Mouse (Mus musculus) 3T3-L1 (cell line): Measurements from ENCODE around the gene Gm9999.
"Not testable (repeated sequence)": the region's sequence is repeated elsewhere in the genome, so short reads cannot be mapped to it uniquely, and the experiment has no call there.

Experiments
- DNase-seq: peaks from one replicate; pipeline ENCODE4 v3.0.0-alpha.2; 2015; ENCODE audit warnings: low read depth, low spot score

Gm9999 gene

GRCm38 (mm10) chr7:46983280-46983679 is at the start of gene Gm9999:
Gene Gm9999, plus strand, starts transcription at chr7:46983580.
- DNase-seq, result no peak

DNA sequence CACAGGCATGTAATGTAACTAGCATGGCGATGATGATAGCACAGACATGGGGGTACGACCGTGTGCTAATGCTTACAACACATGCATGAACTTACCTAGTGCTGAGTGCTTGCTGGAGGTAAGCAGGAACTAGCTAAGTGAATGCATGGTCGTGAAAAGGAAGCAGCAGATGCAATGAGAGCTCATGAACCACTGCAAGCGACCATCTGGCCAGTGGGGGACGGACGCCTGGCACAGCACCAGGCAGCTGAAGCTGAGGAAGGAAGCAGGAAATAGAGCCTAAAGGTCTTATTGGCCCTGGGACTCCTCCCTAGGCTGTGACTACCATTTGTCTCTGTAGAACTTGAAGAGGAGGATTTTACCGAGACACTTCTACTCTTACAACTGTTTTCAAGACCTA is 48.6 kb upstream of the Gm9999 start:
- no peak for DNase-seq

DNA sequence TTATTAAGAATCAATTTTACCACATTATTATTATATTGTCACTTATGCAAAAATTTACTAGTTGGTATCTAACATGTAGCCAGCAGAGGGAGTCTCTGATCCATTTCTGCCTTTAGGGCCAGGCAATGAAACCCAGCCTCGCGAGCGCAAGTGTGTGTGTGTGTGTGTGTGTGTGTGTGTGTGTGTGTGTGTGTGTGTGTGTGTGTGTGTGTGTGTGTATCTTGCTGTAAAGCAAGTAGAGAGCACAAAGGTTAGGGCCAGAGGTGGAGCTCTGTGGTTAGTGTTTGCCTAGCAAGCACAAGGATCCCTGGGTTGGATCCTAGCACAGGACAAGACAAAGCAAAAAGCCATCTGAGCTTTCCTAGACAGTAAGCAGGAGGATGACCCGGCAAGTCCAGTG is 47.5 kb upstream of the Gm9999 start:
- peak; percentile 43 for DNase-seq

GRCm38 (mm10) chr7:46957831-46958691 is 25.3 kb upstream of the Gm9999 start, which contains the start of gene Uevld:
Gene Uevld, minus strand, starts transcription at chr7:46958527.
- peak; percentile 88 for DNase-seq

DNA sequence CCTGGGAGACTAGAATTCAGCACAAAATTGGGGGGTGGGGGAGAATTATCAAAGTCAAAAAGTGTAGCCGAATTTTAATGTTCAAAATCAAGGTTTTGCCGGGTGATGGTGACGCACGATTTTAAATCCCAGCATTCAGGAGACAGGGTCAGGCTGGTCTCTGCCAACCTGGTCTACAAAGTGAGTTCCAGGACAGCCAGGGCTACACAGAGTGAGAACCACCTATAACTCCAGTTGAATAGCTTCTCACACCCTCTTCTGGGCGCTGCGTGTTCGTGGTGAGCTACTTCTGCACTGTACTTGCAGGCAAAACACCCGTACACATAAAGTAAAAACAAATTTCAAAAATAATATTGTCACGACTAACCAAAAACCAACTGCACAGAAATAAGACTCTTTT is 24.5 kb upstream of the Gm9999 start:
- DNase-seq, result peak; percentile 1

- peak; percentile 49 for DNase-seq
These were observed 22.4 kb upstream of the Gm9999 start for GRCm38 (mm10) chr7:46960991-46961390.

DNA sequence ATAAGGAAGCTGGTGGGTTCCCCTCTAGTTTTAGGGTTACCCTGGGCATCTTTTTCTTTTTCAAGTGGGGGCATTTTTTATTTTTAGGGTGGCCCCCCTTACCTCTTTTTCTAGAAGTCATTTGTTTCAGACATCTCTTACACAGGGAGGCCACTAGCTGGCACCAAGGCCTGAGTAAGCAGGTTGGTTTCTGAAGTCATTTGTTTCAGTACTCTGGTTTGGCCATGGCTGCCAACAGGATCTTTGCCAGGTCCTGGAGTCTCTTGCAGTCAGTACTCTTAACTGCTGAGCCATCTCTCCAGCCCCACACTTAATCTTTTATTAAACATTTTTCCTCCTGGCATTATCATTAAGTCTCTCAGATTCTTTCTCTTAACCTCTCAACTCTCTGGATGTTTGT is 21.2 kb upstream of the Gm9999 start:
- peak; percentile 82 for DNase-seq

GRCm38 (mm10) chr7:46962806-46963618 is 20.4 kb upstream of the Gm9999 start:
- DNase-seq, result peak; percentile 88

- peak; percentile 7 for DNase-seq
These were observed 19.3 kb upstream of the Gm9999 start for GRCm38 (mm10) chr7:46964070-46964469.

GRCm38 (mm10) chr7:46969898-46970297 is 13.5 kb upstream of the Gm9999 start:
- DNase-seq, result no peak

- no peak for DNase-seq
These were observed 8.7 kb upstream of the Gm9999 start for GRCm38 (mm10) chr7:46974648-46975047.

GRCm38 (mm10) chr7:46975456-46975855 is 7.9 kb upstream of the Gm9999 start:
- DNase-seq, result no peak

DNA sequence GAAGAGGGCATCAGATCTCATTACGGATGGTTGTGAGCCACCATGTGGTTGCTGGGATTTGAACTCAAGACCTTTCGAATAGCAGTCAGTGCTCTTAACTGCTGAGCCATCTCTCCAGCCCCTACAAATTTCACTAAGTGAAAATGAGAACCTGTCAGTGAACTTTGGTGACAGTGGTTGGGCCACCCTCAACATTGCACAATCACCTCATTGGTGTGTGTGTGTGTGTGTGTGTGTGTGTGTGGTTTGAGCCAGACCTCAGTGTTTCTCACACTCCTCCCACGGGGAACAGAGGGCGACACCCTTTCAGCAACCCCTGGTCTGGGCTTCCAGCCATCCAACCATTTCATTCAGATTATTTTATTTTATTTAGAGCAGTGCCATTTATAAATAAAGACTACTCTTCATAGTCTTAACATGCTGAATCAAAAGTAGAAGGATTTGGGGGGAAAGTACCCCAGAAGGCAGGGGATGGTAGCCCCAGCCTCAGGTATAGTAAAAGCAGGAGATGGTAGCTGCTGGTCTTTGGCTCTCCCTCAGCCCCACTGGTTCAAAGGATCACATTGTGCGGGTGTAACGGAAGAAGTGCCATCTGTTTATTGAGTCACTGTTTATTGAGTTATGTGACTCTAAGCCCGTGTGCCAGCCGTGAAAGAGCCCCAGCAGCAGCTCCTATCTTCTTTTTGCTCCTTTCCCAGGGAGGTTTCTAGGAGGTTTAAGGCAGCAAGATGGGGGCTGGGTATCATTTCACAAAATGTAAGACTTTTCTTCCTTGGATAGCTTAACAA is 2.5 kb downstream of the Gm9999 start:
- peak; percentile 53 for DNase-seq

DNA sequence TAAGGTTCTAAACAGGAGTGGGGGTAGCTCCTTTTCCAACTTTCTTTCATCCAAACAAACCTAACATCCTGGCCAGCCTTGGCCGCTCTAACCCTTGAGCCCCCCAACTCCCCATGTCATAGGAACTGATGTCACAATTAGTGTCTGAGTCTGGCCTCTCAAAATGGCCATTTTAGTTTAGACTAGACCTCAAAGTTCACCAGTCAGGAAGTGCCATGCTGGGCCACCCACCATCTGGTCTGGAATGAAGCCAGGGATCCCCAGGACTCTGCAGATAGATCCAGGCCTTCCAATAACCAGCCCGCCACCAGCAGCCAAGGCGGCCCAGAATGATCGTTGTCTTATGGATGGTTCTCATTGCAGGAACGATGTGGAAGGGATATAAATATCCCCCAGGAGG is 3.3 kb downstream of the Gm9999 start:
- DNase-seq, result peak; percentile 32

DNA sequence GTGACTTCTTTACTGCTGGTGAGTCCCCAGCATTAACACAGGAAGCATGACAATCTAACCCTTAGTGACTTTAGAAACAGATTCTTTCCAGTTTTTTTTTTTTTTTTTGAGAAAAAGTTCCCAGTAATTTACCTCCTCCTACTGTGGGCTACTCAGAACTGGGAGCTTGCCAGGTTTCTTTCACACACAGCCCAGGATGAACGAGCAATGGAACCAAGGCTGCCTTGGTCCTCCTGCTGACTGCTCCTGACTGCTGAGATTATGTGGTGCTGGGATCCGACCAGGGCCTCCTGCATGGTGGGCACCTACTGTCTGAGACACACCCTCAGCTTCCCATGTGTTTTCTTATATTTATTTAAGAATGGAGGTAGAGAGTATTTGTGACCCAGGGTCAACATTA is 3.7 kb downstream of the Gm9999 start:
- DNase-seq, result peak; percentile 31

DNA sequence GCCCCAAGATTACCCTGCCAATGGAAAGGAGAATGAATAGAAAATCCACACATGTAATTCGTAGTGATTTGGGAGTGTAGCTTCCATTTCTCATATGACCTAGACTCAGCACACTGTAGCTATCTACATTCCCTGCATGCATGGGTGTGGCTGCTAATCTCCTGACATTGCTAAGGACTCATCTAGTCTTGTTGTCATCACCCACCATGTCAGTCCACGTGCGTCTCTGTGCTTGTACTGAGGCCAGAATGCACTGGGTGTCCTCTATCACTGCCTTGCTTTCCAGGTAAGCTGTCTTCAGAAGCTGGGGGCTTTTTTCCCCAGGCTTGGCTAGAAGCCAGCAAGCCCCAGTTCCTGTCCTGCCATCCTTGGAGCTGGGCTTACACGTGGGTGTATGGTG is 6.0 kb downstream of the Gm9999 start:
- not testable (repeated sequence) for DNase-seq

DNA sequence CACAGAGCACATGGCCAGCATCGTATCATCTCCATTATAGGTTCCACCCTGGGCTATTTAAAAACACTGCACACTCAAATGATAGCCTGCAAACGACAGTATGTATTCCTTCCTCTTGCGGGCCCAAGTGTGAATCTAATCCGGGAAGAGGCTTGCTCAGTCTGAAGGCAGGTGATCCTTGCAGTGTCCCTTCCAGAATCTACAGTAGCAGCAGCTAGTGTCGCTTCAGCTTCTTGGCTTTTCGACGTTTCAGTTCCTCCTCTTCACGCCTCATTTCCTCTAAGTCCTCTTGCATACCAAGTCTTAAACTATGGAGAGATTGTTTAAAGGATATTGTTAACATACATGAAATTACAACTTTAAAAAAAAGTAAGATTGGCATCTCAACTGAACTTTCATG is 9.7 kb downstream of the Gm9999 start:
- no peak for DNase-seq

DNA sequence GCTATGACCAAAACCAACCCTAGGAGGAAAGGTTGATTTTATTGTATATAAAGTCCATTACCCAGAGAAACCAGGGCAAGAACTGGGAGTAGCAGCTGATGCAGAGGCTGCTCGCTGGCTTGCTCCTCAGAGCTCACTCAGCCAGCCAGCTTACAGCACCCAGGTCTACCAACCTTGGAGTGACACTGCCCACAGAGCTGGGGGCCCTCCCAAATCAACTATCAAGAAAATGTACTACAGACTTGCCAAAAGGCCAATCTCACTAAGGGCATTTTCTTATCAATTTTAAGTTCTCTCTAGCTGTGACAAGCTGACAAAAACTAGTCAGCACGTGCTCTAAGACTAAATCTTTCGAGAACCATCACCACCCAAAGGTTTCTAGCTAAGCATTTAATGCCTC is 12.2 kb downstream of the Gm9999 start:
- DNase-seq, result no peak

DNA sequence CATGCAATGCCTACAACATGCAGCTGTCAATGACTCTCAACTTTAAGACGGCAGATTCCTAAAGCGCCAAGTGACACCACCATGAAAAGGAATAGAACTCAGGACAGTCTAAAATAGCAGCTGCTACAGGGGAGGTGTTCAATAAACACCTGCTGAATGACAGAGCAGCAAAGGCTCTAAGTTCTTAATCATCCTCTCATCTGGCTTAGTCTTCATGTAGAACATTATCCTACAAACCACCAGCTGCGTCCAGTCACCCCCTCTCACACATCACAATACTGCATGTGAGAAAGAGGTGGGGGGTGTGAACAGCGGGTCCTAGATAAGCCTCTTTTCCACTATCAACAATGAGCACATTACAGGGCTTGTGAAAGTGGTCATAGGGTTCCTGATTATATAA is 13.6 kb downstream of the Gm9999 start:
- DNase-seq, result no peak

DNA sequence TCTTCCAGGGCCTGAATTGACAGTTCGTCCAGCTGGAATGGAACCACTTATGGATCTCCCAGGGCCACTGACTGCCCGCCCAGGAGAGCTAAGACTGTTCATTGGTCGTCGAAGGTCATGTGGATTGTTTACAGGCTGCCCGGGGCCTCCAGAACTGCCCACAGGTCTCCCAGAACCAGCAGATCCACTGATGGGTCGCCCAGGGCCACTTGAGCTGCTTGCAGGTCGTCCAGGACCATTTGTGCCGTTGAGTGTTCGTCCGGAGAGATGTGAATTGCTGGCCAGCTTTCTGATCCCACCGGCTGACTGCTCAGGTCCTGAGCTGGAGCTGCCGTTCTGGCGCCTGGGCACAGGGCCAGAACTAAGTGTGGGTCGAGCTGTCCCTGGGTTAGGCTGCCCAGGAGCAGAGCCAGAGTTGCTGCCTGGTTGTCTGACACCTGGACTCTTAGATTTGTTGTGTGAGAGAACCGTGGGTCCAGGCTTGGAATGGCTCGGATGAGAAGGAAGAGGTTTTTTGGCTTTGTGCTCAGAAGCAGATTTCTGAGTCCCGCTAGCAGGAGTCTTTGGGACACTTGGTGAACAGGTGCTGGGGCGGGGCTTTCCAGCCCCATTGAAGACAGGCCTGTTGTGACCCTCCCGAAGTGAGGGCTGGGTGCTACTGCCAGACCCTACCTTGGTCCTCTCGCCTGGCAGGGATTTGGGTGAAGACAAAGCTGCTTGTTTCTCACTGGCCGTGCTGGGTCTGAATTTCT is 14.4 kb downstream of the Gm9999 start:
- no peak for DNase-seq

- no peak for DNase-seq
These were observed 15.6 kb downstream of the Gm9999 start for GRCm38 (mm10) chr7:46998942-46999341.
